Mouse (Mus musculus): ENCODE results near the gene Gm4869. TPM values are rescaled to one million over a fixed set of nuclear protein-coding genes. Genes with fewer than 3 reads are reported as not detected.
"Not testable (repeated sequence)": the region's sequence is repeated elsewhere in the genome, so short reads cannot be mapped to it uniquely, and the experiment has no call there.

Gm4869 gene
- polyA plus RNA-seq, 2 experiments from 2014 or later, result not detected

DNA sequence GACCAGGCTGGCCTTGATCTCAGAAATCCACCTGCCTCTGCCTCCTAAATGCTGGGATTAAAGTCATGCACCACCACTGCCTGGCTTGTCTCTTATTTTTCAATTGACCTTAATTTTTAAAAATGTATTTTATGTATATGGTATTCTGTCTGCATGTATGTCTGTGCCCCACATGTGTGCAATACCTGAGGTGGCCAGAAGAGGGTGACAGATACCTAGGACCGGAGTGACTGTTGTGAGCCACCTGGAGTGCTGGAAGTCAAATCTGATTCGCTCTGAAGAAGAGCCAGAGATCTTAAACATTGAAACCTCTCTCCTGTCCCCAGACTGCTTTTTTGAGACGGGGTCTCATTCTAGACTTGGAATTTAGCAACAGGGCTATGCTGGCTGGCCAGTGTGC is 26.9 kb downstream of the Gm4869 start:
- ATAC-seq, result no peak

DNA sequence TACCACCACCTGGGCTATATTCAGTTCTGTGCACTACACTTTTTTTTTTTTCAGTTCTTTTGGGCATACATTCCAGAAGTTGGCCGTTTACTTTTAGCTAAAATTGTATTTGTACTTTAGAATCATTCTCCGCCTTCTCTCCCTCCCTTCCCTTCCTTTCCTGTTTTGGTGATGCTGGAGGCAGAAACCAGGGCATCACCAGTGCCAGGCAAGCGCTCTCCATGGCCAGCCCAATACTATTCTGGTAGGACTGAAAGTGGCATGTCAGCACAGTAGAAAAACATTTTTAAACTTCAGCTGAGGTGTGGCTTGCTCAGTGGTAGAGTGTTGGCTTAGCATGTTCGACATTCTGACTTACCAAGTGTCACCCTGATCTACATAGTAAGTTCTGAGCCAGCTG is 36.0 kb downstream of the Gm4869 start:
- no peak for ATAC-seq

DNA sequence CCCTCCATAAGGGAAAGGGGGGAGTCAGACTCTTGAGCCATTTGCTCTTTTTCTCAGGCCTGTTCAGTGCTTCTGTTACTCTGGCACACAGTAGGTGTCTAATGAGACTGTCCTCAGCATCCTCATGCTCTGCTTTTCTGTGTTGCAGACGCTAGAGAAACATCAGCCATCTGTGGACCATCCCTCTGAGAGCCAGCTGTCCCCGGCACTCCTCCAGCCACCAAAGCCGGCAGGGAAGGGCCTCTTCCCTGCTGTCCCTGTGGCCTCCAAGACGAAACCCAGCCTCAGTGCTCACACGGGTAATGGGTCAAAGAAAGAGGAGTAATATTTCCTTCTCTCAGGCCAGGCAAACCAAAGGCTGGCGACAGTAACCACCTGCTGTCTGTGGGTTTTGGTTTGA is 45.7 kb downstream of the Gm4869 start:
- no peak for ATAC-seq

DNA sequence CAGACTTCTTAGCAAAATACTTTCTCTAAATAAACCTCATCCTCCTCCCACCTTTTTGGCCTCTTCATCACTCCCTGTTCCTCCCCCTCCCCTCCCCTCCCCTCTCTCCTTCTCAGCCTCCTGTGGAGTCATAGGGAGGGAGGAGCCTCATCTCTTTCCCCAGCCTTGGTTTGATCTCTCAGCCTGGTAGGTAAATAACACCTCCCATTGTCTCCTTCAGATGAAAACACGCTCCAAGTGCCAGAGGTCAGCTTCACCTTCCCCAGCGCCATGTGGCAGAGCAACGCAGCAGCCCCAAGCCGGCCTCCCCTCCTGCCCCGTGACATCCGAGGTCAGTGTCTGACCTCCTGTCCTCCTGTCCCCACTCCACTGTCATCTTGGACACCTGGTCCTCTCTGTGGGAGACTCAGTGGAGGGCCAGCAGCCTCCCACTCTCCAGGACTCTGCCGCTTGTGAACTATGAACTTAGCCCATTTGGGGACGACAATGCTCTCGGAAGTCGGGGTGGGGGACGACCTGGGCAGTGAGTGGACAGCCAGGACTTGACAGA is 47.3 kb downstream of the Gm4869 start:
- ATAC-seq, result no peak

DNA sequence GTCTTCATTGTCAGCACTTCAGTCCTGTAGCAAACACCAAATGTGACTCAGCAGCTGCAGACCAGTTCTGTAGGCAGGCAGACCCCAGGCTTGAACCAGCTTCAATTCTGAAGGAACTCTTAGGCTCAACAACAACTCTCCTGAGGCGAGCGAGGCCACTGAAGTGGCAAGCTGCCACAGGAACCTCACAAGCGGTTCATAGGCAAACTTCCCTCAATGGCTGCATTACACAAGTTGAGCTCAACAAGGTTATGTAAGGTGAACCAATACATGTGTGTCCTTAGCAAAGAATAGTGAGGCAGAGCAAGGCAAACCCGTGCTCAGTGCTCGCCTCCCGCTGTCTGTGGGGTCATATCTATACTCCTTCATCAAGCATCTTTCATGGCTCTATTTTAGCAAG is 52.7 kb downstream of the Gm4869 start:
- ATAC-seq, result no peak

DNA sequence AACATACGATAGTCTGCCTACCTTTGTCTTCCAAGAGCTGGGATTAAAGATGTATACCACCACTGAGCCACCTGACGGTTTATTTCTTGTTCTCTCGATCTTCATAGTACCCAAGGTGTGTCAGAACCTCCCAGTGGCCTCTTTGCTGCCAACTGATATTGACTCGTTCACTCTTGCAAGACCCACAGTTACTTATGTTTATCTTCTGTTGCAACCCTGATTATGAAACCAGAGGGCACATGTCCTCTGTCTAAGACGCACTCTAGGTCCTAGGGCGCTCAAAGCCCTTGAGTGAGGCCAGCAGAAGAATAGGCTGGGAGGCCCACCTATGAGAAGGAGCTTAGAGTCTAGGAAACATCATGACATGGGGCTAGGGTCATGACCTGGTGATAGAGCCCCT is 55.3 kb downstream of the Gm4869 start:
- no peak for ATAC-seq

DNA sequence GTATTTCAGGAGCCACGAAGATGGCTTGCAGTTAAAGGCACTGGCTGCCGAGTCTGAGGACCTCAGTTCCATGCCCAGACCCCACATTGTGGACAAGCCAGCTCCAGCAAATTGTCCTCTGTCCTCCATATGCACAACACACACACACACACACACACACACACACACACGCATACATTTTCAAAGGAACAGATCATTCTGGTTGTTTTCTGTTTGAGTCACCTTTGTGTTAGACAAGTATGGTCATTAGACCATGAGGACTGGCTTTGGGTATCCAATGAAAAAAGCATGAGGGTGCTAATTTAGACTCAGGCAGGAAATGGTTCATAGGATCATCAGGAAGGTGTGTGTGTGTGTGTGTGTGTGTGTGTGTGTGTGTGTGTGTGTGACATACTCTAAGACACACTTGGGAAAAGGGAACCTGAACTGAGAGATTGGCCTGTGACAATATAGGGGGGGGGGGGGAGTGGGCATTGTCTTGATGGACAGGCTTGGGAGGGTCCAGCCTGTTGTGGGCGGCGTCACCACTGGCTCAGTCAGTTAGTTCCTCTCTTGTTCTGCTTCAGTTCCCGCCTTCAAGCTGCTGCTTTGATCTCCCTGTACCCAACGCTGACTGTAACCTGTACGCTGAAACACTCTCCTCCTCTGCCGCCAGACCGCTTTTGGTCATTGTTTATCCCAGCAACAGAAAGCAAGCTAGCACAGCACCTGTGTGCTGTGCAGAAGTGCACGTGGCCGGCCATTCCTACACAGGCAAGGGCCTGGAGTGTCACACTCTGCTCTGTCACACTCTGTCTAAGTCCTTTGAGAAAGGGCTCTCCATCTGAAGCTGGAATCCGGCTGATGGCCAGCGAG is 56.8 kb downstream of the Gm4869 start:
- ATAC-seq, result no peak

DNA sequence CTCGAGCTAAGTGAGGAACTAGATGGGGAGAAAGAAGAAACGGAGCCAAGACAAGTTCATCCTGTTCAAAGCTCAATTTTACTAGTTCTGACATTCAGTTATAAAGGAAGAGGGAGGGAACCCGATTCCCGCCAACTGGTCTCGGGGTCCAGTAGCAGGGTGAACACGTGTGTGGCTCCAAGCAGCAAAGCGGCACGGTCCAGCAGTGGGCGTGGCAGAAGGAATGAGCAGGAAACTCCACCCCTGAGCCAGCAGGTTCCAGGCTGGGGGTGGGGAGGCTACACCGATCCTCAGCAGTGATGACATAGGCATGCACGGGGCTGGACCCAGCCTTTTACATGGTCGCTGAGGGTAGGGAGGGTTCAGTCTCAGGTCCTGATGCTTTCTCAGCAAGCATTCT is 57.5 kb downstream of the Gm4869 start:
- not testable (repeated sequence) for ATAC-seq

DNA sequence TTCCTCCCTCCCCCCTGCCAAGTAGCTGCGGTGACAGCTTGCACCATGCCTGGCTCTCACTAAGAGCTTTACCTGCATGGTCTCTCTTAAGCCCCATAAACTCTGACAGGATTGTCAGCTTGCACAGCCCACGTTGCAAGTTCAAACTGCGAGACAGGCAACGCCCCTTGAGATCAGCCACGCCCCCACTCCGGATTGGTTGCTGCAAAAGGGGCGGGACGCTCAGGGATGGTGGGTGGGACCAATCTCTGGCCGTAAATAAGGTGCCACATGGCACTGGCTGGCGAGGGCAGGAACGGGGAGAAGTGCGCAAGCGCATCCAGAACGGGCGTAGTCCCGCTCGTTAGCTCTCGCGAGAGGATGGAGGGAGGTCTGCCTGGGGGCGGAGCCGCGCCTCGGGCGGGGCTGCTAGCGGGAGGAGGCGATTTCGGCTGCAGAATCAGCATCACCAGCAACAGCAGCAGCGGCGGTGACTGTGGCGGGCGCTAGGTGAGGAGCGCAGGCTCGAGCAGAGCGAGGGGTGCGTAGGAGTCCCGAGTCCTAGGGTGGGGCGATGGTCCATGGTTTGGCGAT is 59.8 kb downstream of the Gm4869 start, which contains the start of gene Chst12:
TSS of gene Chst12 (plus strand) at position 343 of the 573 bp plus-strand sequence.
- ATAC-seq, result peak; percentile 91

DNA sequence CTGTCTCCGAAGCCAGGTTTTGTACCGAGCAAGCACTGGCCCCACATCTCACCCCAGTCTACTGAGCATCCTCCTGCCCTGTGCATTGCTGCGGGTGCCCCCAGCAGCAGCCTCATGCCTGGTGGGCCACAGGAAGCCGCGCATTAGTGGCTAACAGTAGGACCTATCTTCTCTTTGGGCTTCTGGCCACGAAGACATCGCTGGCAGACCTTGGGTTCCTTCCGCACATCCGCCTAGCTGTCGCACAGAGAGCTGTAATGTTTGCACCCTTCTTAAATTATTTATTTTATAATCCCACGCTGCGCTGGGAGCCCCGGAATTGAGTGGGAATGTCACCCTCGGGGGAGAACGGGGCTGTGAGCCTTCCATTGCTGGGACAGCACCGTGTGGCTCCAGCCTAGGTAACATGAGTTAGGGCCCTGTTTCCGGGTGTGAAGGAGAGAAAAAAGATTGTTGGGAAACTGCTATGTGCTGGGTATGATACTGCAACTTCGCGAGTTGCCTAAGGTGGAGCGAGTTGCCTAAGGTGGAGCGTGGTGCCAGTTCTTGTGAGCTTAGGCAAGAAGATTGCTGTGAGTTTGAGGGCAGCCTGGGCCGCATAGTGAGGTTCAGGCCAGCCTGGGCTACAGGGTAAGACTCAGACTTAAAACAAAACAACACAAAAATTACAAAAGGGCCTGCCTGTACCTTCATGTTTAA is 60.8 kb downstream of the Gm4869 start:
- peak; percentile 7 for ATAC-seq

DNA sequence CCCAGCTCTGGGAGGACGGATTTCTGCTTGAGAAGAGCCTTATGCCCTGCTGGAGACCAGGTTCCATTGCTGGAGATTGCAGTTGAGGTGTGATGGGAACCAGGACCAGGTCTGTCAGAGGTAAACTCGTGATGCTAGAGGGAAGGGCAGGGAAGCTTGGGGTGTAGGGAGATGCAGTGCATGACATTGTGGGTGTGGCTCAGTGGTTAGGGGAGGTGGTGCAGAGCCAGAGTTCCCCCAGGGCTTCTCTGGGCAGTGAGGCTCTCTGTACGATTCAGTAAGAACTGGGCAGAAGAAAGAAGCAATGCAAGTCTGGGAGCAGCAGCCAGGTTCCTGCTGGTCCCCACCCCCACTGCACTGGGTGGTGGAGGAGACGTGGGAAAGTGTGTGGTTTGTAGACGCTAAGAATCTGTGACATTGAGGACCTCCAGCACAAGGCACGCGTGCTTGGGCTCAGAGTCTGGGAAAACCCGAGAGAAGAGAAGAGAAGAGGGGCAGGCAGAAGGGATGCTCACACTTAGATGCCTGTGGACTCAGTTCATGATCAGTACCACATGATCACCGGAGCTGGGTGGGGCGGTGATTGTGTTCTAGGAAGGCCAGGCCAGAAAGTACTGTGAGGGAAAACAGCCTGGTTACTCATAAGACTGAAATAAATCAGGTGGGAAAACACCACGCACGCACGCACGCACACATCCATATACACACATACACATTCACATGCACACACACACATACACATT is 62.2 kb downstream of the Gm4869 start:
- ATAC-seq, result no peak

DNA sequence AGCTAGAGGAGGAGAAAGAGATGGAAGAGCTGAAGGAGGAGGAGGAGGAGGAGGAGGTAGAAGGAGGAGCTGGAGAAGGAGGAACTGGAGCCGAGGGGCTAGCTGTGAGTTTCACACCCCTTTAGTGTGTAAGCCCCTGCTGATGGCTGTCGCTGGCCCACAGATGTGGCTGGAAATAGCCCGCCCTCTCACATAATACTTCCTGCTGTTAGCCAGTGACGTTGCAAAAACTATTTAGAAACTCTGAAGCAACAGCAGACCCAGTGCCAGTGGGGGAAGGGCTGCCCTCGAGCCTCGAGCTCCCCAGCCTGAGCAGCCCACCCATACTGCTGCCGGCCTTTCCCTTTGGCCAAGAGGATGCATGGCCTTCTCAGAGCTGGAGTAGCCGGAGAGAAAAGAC is 63.2 kb downstream of the Gm4869 start:
- ATAC-seq, result no peak

DNA sequence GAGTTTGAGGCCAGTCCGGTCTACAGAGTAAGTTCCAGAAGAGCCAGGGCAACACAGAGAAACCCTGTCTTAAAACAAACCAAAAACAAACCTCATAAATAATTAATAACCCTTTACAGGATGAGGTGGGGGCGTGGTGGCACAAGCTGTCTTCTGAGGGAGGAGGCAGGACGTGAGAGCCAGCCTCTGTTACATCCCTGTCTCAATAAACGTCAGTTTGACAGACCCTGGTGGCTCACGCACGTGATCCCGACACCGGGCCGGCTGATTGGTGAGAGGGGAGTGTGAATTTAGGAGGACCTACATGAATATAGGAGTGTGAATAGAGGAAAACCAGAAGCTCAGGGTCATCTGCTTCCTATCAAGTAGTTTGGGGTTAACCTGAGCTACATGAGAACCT is 63.8 kb downstream of the Gm4869 start:
- no peak for ATAC-seq

DNA sequence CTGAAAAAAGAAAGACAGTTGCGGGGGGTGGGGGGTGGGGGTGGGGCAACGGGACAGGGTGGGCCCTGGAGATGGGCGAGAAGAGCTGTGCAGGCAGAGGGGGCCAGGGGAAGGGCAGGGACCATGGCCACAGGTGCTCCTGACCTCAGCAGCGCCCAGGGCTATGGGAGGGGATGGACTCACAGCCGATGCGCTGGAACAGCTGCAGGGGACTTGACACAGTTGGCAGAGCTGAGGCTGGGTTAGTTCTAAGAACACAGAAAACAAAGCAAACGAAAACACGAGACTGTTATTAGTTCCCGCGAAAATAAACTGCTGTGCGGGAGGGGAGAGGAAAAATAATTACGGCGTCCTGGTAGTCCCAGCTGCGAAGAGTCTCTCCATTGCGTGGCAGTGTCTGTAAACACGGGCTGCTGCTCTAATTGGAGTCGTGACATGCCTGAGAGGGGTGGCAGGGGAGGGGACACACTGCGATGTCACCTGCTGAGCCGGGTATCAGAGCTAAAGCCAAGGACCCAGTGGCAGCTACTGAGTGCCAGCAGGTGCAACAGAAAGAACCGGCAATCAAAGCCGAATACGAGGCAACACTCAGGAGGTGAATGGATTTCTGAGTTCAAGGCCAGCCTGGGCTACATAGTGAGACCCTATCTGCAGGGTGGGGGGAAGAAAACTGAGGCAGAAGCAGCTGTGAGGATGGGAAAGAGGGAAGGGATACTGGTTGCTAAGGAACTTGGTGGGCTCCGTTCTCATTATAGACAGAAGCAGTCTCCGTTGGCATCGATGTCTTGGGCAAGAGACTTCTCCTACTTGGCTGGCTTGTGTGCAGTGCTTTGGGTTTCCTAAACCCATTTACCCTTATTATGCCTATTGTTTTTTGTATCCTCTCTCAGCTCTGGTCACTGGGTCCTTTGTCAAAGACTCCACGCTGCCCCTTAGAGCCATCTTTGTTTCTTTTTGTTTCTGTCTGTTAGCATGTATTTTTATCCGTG is 64.9 kb downstream of the Gm4869 start:
- no peak for ATAC-seq

DNA sequence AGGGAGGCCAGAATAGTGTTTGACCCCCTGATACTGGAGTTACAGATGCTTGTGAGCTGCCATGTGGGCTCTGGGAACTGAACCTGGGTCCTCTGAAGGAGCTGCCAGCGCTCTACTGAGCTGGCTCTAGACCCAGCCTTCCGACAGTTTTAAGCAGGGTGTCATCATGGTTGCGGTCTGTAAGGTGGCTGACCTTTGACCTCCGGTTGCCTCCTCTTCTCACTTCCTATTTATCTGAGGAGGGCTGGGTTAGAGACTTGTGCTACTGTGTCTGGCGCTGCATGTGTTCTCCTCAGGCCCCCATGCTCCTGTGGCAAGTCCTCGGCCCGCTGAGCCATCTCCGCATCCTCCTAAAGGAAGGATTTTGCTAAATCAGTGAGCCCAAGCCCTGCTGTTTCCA is 68.5 kb downstream of the Gm4869 start:
- ATAC-seq, result no peak

DNA sequence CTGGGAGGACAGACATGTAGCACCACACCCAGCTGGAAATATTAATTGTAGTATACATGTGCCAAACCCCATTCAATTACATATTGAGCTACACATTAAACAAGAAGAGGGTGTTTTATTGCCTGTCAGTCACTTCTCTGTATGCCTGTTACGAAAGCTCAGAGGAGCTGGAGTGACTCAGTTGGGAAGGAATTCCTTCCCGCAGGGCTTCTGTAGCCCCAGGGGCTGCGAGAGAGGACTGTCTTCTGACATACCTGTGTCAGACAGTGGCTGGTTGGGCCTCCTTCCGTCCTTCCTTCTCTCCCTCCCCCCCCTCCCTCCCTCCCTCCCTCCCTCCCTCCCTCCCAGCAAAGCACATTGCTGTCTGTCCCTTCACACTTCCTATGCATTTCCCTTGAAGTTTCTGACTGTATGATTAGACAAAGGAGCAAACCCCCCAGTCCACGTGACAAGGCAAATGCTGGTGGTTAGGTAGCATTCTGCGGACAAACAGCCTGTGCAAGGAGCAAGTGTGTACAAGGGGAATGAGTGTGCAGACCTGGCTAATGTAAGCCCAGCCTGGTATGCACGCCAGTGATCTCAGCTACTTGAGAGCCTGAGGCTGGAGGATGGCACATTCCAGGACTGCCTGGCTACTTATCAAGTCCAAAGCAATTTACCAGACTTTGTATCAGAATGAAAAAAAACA is 69.5 kb downstream of the Gm4869 start:
- ATAC-seq, result no peak

DNA sequence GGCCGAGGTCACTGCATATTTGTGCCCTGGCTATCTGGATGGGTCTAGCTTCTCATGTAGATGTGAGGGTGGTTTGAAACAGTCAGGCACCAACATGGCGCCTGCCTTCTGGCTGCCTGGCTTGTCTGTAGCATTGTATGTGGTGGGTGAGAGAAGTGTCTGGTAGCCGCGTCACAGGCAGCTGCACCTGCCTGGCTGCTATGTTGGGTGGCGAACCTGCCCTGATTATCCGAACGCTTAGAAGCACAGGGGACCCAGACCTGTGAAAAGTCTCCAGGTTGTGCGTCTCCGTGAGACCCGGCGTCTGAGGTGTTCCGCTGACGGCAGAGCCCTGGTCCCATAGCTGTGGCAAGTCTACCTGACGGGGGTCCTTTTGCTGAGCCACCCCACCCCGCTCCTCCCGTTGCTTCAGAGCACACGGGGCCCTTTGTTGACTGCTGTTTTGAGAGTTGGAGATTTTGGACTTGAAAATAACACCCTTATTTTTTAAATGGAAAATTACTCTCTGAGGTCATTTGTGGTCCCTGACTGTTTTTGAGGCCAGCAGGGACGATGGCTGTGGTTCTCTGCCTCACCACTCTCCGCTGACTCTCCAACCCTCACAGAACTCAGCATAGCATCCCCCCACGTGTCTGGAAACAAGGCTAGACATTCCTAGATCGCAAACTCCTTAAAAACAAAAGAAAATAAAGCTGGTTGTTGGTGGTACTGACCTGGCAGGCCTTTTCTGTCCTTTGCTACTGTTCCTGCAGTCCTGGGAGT is 71.9 kb downstream of the Gm4869 start:
- no peak for ATAC-seq

DNA sequence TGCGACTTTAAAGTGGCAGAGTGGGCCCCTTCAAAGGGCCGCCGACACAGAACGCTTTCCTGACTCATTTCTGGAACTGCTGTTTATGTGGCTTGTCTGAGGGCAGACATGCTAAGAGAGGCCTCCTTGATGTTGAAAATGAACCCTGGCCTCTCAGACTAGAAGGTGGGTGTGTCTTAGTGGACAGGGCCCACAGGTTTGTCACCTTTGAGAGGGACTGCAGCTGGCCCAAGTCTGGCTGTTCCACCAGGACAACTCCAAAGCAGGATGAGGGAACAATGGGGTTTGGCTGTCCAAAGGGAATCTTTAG is 72.4 kb downstream of the Gm4869 start:
- no peak for ATAC-seq

DNA sequence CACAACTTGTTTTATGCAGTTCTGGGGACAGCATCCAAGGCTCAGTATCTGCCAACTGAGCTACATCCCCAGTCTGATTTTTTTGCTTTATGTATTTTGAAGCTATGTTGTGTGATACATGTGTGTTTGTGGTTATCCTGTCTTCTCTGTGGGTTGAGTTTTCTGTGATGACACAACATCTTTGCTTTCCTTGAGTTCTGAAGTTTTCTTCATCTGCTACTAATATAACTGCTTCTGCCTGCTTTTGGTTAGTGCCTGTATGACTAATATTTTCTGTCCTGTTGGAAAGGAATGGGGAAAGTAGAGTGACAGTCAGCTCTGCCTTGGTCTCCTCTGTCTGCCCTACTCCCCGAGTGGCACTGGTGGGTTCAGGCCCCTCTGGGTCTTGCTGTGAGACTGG is 75.8 kb downstream of the Gm4869 start:
- no peak for ATAC-seq

DNA sequence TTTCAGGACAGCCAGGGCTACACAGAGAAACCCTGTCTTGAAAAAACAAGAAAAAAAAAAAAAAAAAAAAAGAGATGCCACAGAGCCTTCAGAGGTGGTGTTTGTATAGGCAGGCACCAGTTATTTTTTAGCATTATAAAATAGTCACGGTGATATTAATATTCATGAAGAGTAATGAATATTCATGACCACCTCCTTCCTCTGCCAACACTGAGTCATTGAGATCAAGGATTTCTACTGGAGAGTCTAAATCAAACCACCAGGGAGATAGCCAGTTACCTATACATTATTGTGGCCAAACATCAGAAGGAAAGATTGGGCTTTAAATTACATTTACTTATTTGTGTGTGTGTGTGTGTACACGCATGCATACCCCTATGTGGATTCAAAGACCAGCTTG is 81.3 kb downstream of the Gm4869 start:
- no peak for ATAC-seq
